ENCODE assay signal across 8 mouse cellular contexts in the genomic region with DNA sequence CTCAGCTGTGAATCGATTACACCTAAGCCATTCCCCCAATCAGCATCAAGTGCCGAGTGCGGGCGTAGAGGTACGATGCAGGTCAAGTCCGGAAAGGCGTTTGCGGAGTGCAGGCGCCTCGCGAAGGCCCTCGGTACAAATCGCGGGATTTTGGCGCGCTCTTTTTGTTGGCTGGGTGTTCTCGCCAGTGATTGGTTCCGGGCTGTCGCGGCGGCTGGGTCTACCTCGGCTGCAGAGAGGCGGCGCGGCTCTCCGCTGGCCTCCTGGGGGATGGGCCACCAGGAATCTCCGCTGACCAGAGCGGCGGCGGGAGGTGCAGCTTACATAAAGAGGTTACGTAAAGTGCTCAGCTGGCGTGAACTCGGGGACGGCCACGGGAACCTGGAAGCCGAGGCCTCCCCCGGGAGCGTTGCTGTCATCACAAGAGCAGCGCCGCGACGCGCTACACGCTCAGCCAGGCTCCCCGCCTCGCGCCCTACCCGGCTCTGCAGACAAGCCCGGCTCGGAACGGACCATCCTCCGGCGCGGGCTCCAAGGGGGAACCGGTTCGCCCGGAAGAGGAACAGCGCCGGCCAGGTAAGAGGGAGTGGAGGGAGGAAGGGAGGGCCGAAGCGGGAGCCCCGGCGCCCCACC. TPM values are rescaled to one million over a fixed set of nuclear protein-coding genes. Genes with fewer than 3 reads are reported as not detected.
DNase-seq lines count a peak whose midpoint lies in the region; ATAC-seq and TF ChIP-seq lines count a peak whose summit lies in the region.

A gene (plus strand): TSS at position 247 of the 633 bp plus-strand sequence.

- POLR2A ChIA-PET in Patski (lab: Charles Lee): interaction anchor here (0.5 to 1.5 kb wide), 2 partner anchors 74 to 484 kb away, joined by 3 to 5 read pairs; a partner anchor contains a TSS

- no peaks in the 10 kb centered on the region for H3K27me3 ChIP-seq in Patski
- no peaks in the 10 kb centered on the region for H3K27me3 ChIP-seq in hindbrain, embryonic 15.5 days

- CTCF ChIA-PET in Patski (lab: Charles Lee): interaction anchor here (1.0 kb wide), 1 partner anchor 125 kb away, joined by 3 read pairs; no protein-coding TSS in a partner anchor

- peaks cover 36% of the 10 kb centered on the region for H3K4me1 ChIP-seq in hindbrain, embryonic 15.5 days (replicated peaks)

- ATAC-seq in Patski: peak; percentile 93
- peak; percentile 91 for ATAC-seq in hindbrain, embryonic 15.5 days (ENCODE audit: low FRiP score, low read depth)

- peak within 1 kb of the TSS; percentile 92 for H3K9ac ChIP-seq in hindbrain, embryonic 15.5 days

- H3K36me3 ChIP-seq in hindbrain, embryonic 15.5 days: no peaks in the 10 kb centered on the region

- no peak for TF ChIP-seq CTCF in Patski (IDR thresholded peaks at IDR 0.05)

- H3K4me3 ChIP-seq in hindbrain, embryonic 15.5 days: peak within 1 kb of the TSS; percentile 100

- DNase-seq in Patski (ENCODE audit: low read depth, low spot score): peak; percentile 27
- peak; percentile 90 to 93 for DNase-seq in cerebellum, postnatal 14 days
- peak; percentile 87 to 90 for DNase-seq in frontal cortex, postnatal 36 days (ENCODE audit: low spot score in 2 of 2)
- DNase-seq in left cerebral cortex, adult 11 months (ENCODE audit: low spot score): peak; percentile 81
- peak; percentile 91 to 94 for DNase-seq in lung, postnatal 4 days
- DNase-seq in retina, postnatal 7 days (ENCODE audit: low read depth, low spot score): peak; percentile 73
- DNase-seq in urinary bladder, adult 2 months (ENCODE audit: low spot score): peak; percentile 78

- peak within 1 kb of the TSS; percentile 87 for H3K4me2 ChIP-seq in hindbrain, embryonic 15.5 days

- under 1% methylated on average over 56 of the region's 63 CpGs for WGBS in hindbrain, embryonic 15.5 days

- H3K27ac ChIP-seq in hindbrain, embryonic 15.5 days (replicated peaks): peak within 1 kb of the TSS; percentile 98

- H3K9me3 ChIP-seq in hindbrain, embryonic 15.5 days: no peaks in the 10 kb centered on the region

- in situ Hi-C loops in Patski (cut with MboI; ENCODE audit: low pct_unique_long_range_greater_than_20kb): no loop called here

RNA-seq across cellular contexts. Expression of the gene that starts here (rescaled TPM):
- polyA plus RNA-seq in Patski (2021): 14.2 TPM
- 7.4 and 8.9 TPM in 2 replicates for polyA plus RNA-seq in hindbrain, embryonic 15.5 days (2015; fragmentation: Nextera tagmentation; extraction: Ambion mirVana)
- polyA plus RNA-seq in urinary bladder, adult 2 months (2012; rRNA removed): 20.7 and 21.6 TPM in 2 replicates

Comparison
In these comparisons a context has a peak if more than half of its experiments do, and no peak if none do; other contexts are left out.
1. Peak in every context shown above with its lines: DNase-seq, ATAC-seq, H3K4me3 ChIP-seq and H3K27ac ChIP-seq.
2. DNase-seq: peak in every context shown above with its lines; median percentile 92 in lung, postnatal 4 days; 92 in cerebellum, postnatal 14 days; 88 in frontal cortex, postnatal 36 days; 81 in left cerebral cortex, adult 11 months; 78 in urinary bladder, adult 2 months; 73 in retina, postnatal 7 days; 27 in Patski.